Mouse (Mus musculus): ENCODE data around the gene Fyco1. TPM values are rescaled to one million over a fixed set of nuclear protein-coding genes. Genes with fewer than 3 reads are reported as not detected.

Fyco1 gene
- polyA plus RNA-seq (2015; fragmentation: Nextera tagmentation; extraction: Ambion mirVana): 16.4 and 16.9 TPM in 2 replicates

DNA sequence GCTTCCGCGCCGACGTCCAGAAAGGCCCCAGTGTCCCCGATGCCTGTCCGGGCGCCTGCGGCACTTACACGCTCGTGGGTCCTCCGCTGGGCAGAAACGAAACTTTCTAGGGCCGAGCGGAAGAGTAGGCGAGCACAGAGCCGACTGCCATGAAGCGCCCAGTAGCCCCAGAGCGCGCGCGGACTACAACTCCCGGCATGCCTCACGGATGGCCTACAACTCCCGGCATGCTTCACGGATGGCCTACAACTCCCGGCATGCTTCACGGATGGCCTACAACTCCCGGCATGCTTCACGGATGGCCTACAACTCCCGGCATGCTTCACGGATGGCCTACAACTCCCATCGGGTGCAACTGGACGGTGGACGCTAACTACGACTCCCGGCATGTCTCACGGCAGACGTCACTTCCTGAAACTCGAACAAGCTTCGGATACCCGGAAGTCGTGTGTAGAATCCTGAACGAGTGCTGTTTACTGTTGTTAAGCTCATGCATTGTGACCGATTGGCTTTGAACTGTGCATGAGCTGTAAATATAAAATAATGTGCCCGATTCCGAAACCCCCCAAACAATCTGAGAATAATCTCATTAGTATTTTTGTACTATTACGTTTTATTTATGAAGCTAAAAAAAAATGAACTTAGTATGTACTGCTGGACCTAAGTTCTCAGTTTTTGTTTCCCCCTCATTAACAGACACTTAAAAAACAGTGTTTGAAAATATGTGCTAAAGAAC, at the start of gene Fyco1:
Gene Fyco1 (minus strand): TSS at position 187 of the 736 bp plus-strand sequence.
- Histone ChIP-seq H3K9me3 (no peaks in the 10 kb centered on the region), H3K27ac (peak within 1 kb of the TSS; percentile 95), H3K9ac (peak within 1 kb of the TSS; percentile 85), H3K4me1 (peaks cover 12% of the 10 kb centered on the region), H3K4me3 (peak within 1 kb of the TSS; percentile 69), H3K36me3 (no peaks in the 10 kb centered on the region), H3K27me3 (no peaks in the 10 kb centered on the region), H3K4me2 (replicated peaks) (peak within 1 kb of the TSS; percentile 77)
- WGBS: under 1% methylated on average over 47 of the region's 47 CpGs
- ATAC-seq (ENCODE audit: low FRiP score, low read depth): peak; percentile 97

DNA sequence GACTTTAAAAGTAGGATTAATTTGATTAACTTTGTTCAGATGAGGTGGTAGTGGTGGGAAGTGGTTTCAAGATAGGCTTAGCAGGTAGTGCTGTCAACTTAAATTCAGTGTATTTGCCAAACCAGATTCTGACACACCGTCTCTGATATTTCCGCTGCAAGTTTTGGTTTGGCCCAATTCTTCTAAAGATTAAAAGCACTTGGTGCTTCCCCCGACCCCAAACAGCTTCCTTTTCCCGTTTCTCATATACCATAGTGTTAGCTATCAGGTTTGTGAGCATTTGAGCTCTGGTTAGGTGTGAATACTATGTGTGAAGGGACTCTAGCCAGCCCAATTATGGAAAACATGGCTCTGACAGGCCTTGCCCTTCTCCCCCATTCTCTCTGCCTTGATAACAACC, 20.4 kb upstream of the Fyco1 start:
- H3K4me3 ChIP-seq: no peak overlapping the region
- no peak overlapping the region for H3K9ac ChIP-seq
- H3K27me3 ChIP-seq: no peaks in the 10 kb centered on the region
- H3K36me3 ChIP-seq: no peaks in the 10 kb centered on the region
- H3K4me1 ChIP-seq: no peaks in the 10 kb centered on the region
- H3K4me2 ChIP-seq (replicated peaks): no peak overlapping the region
- H3K27ac ChIP-seq: no peak overlapping the region
- ATAC-seq (ENCODE audit: low FRiP score, low read depth): no peak
- WGBS: 72% methylated on average over 4 of the region's 4 CpGs
- no peaks in the 10 kb centered on the region for H3K9me3 ChIP-seq

- H3K9ac ChIP-seq: no peak overlapping the region
- no peaks in the 10 kb centered on the region for H3K4me1 ChIP-seq
- H3K27ac ChIP-seq: no peak overlapping the region
- no peaks in the 10 kb centered on the region for H3K9me3 ChIP-seq
- no peaks in the 10 kb centered on the region for H3K27me3 ChIP-seq
- 52% methylated on average over 6 of the region's 6 CpGs for WGBS
- H3K4me3 ChIP-seq: no peak overlapping the region
- no peak for ATAC-seq (ENCODE audit: low FRiP score, low read depth)
- no peaks in the 10 kb centered on the region for H3K36me3 ChIP-seq
- no peak overlapping the region for H3K4me2 ChIP-seq (replicated peaks)
Observed at GRCm38 (mm10) chr9:123869167-123869784, 17.6 kb upstream of the Fyco1 start.

DNA sequence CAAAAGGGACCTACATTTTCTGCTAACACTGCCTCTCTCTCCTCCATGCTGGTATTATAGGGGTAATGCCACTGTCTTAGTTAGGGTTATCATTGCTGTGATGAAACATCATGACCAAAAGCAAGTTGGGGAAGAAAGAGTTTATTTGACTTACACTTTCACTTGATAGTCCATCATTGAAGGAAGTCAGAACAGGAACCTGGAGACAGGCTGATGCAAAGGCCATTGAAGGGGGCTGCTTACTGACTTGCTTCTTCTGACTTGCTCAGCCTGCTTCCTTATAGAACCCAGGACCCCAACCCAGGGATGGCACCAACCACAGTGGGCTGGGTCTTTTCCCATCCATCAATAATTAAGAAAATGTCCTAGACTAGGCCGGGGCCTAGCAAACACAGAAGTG, 11.9 kb upstream of the Fyco1 start:
- Histone ChIP-seq H3K9me3 (no peaks in the 10 kb centered on the region), H3K36me3 (no peaks in the 10 kb centered on the region), H3K4me2 (replicated peaks) (no peak overlapping the region), H3K4me1 (no peaks in the 10 kb centered on the region), H3K9ac (no peak overlapping the region), H3K27me3 (no peaks in the 10 kb centered on the region), H3K27ac (no peak overlapping the region), H3K4me3 (no peak overlapping the region)
- WGBS: 90% methylated on average over 1 of the region's 1 CpGs
- ATAC-seq (ENCODE audit: low FRiP score, low read depth): no peak

GRCm38 (mm10) chr9:123862895-123863616, 11.4 kb upstream of the Fyco1 start:
- ATAC-seq (ENCODE audit: low FRiP score, low read depth): no peak
- no peaks in the 10 kb centered on the region for H3K9me3 ChIP-seq
- H3K9ac ChIP-seq: no peak overlapping the region
- H3K36me3 ChIP-seq: no peaks in the 10 kb centered on the region
- no peak overlapping the region for H3K4me2 ChIP-seq (replicated peaks)
- H3K27me3 ChIP-seq: no peaks in the 10 kb centered on the region
- H3K4me3 ChIP-seq: no peak overlapping the region
- H3K4me1 ChIP-seq: no peaks in the 10 kb centered on the region
- 89% methylated on average over 1 of the region's 1 CpGs for WGBS
- H3K27ac ChIP-seq: no peak overlapping the region

GRCm38 (mm10) chr9:123861929-123862328, 10.2 kb upstream of the Fyco1 start, which contains the start of gene Xcr1:
Gene Xcr1 (minus strand): TSS chr9:123862029.
- 75% methylated on average over 9 of the region's 9 CpGs for WGBS

GRCm38 (mm10) chr9:123856836-123857235, 5.1 kb upstream of the Fyco1 start:
- Histone ChIP-seq H3K9me3 (no peaks in the 10 kb centered on the region), H3K4me3 (no peak overlapping the region), H3K27me3 (no peaks in the 10 kb centered on the region), H3K36me3 (no peaks in the 10 kb centered on the region), H3K4me2 (replicated peaks) (no peak overlapping the region), H3K9ac (no peak overlapping the region), H3K27ac (no peak overlapping the region), H3K4me1 (no peaks in the 10 kb centered on the region)
- ATAC-seq (ENCODE audit: low FRiP score, low read depth): no peak
- WGBS: 93% methylated on average over 2 of the region's 2 CpGs

More at GRCm38 (mm10) chr9:123861929-123862328, 10.2 kb upstream of the Fyco1 start, which contains the start of gene Xcr1:
- Histone ChIP-seq H3K36me3 (no peaks in the 10 kb centered on the region), H3K4me3 (no peak within 1 kb of the TSS), H3K27me3 (no peaks in the 10 kb centered on the region), H3K9ac (no peak within 1 kb of the TSS), H3K9me3 (no peaks in the 10 kb centered on the region), H3K27ac (no peak within 1 kb of the TSS), H3K4me2 (replicated peaks) (no peak within 1 kb of the TSS), H3K4me1 (no peaks in the 10 kb centered on the region)
- ATAC-seq (ENCODE audit: low FRiP score, low read depth): no peak

GRCm38 (mm10) chr9:123852449-123853390, 1.0 kb upstream of the Fyco1 start:
- 68% methylated on average over 5 of the region's 5 CpGs for WGBS
- Histone ChIP-seq H3K36me3 (no peaks in the 10 kb centered on the region), H3K4me2 (replicated peaks) (peak overlapping the region; percentile 63), H3K4me1 (peaks cover 12% of the 10 kb centered on the region), H3K9me3 (no peaks in the 10 kb centered on the region), H3K27me3 (no peaks in the 10 kb centered on the region), H3K9ac (0 out of 2 replicates have a peak overlapping the region, but pooled peaks have one; percentile 27), H3K27ac (no peak overlapping the region), H3K4me3 (peak overlapping the region; percentile 34)
- ATAC-seq (ENCODE audit: low FRiP score, low read depth): no peak

GRCm38 (mm10) chr9:123851062-123851712, 512 bp downstream of the Fyco1 start:
- peaks cover 12% of the 10 kb centered on the region for H3K4me1 ChIP-seq
- H3K4me2 ChIP-seq (replicated peaks): peak overlapping the region; percentile 77
- H3K9me3 ChIP-seq: no peaks in the 10 kb centered on the region
- H3K27me3 ChIP-seq: no peaks in the 10 kb centered on the region
- H3K27ac ChIP-seq: peak overlapping the region; percentile 95
- WGBS: under 1% methylated on average over 27 of the region's 27 CpGs
- H3K9ac ChIP-seq: peak overlapping the region; percentile 85
- H3K36me3 ChIP-seq: no peaks in the 10 kb centered on the region
- peak overlapping the region; percentile 69 for H3K4me3 ChIP-seq
- peak; percentile 83 for ATAC-seq (ENCODE audit: low FRiP score, low read depth)

GRCm38 (mm10) chr9:123850705-123851061, 1.0 kb downstream of the Fyco1 start:
- H3K27ac ChIP-seq: peak overlapping the region; percentile 95; the same call in 1 of the 2 replicates
- peak overlapping the region; percentile 69 for H3K4me3 ChIP-seq
- H3K9me3 ChIP-seq: no peaks in the 10 kb centered on the region
- H3K27me3 ChIP-seq: no peaks in the 10 kb centered on the region
- peak overlapping the region; percentile 77 for H3K4me2 ChIP-seq (replicated peaks)
- peak overlapping the region; percentile 85 for H3K9ac ChIP-seq
- H3K4me1 ChIP-seq: peaks cover 12% of the 10 kb centered on the region
- WGBS: 4% methylated on average over 2 of the region's 2 CpGs
- no peaks in the 10 kb centered on the region for H3K36me3 ChIP-seq
- no peak for ATAC-seq (ENCODE audit: low FRiP score, low read depth)

Measured in limb, embryonic 13.5 days (tissue).